Mouse (Mus musculus) neural tube, postnatal 0 days (tissue): ENCODE measurements around the gene Gm14147. TPM values are rescaled to one million over a fixed set of nuclear protein-coding genes. Genes with fewer than 3 reads are reported as not detected.

Source experiments
- polyA plus RNA-seq: library from polyadenylated mRNA; unstranded; fragments of >200 nt; fragmentation: Nextera tagmentation; extraction: Ambion mirVana; gene quantifications from 2 replicates; pipeline ENCODE4 v1.2.1, GENCODE M21; 2015

The Gm14147 gene
- polyA plus RNA-seq: not detected in 2 replicates

DNA sequence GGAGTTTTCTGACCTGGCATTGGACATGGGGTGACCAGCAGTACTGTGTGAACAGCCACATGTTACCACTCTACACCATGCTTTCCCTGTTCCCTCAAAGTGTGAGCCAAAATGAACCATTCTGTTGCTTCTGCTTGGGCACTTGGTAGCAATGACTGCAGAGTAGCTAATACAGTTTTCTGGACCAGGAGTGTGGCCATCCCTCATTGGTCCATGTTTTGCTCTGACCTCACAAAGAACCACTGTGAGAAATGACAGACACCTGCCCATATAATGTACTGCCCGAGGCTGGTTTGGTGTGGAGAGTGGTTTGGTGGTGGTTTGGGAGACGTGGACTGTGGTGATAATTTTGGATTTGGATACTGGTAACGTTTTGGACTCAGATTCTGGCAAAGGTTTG lies at the start of gene Gm14147:
Gene Gm14147 (plus strand): TSS at position 301 of the 400 bp plus-strand sequence.

DNA sequence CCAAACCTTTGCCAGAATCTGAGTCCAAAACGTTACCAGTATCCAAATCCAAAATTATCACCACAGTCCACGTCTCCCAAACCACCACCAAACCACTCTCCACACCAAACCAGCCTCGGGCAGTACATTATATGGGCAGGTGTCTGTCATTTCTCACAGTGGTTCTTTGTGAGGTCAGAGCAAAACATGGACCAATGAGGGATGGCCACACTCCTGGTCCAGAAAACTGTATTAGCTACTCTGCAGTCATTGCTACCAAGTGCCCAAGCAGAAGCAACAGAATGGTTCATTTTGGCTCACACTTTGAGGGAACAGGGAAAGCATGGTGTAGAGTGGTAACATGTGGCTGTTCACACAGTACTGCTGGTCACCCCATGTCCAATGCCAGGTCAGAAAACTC lies 5.8 kb upstream of the Gm14147 start, which contains the start of gene Gm14151:
Gene Gm14151 (minus strand): TSS at position 101 of the 400 bp plus-strand sequence.

Other genes starting within 250 kb of the Gm14147 start
- 175 and 184 TPM in 2 replicates for gene Abhd12, start 193.5 kb upstream of the Gm14147 start, polyA plus RNA-seq
- gene Gins1, start 192.8 kb upstream of the Gm14147 start, polyA plus RNA-seq: 6.4 and 7.5 TPM in 2 replicates
- gene Ninl, start 58.9 kb upstream of the Gm14147 start, polyA plus RNA-seq: 2.1 and 2.9 TPM in 2 replicates
- gene Nanp, start 58.8 kb upstream of the Gm14147 start, polyA plus RNA-seq: 38.8 and 39.1 TPM in 2 replicates
- gene Gm14151, start 5.9 kb upstream of the Gm14147 start, polyA plus RNA-seq: not detected in 2 replicates